Mouse (Mus musculus) spleen, adult 2 months (tissue): ENCODE measurements around the gene Mboat2. TPM values are rescaled to one million over a fixed set of nuclear protein-coding genes. Genes with fewer than 3 reads are reported as not detected.

ENCODE experiments used
- DNase-seq, 2 experiments: peaks; one replicate each; pipeline versions ENCODE4 v3.0.0 to v3.0.0-alpha.2; 2012 to 2021; ENCODE audit warnings: low spot score in 2 of 2, low read depth in 1 of 2
- H3K27ac ChIP-seq: fragments of 200-500 bp; 2 replicates; pipeline ENCODE4 v1.5.1; 2012; ENCODE audit warnings: low read length, inconsistent platforms; ENCODE audit not compliant: insufficient read depth
- H3K27me3 ChIP-seq: fragments of 200-500 bp; 2 replicates; pipeline ENCODE4 v1.6.1; 2012; ENCODE audit warnings: mild to moderate bottlenecking, moderate library complexity, low read length, inconsistent platforms; ENCODE audit not compliant: control insufficient read depth, insufficient read depth
- H3K36me3 ChIP-seq: fragments of 200-500 bp; 2 replicates; pipeline ENCODE4 v1.6.1; 2012; ENCODE audit warnings: mild to moderate bottlenecking, low read length, inconsistent platforms; ENCODE audit not compliant: control insufficient read depth, insufficient read depth
- H3K4me1 ChIP-seq: fragments of 200-500 bp; 2 replicates; pipeline ENCODE4 v1.6.1; 2011; ENCODE audit warnings: inconsistent platforms; ENCODE audit not compliant: control insufficient read depth, insufficient read depth, insufficient read length
- H3K4me3 ChIP-seq: fragments of 200-500 bp; 2 replicates; pipeline ENCODE4 v1.5.1; 2011; ENCODE audit warnings: mild to moderate bottlenecking, inconsistent platforms; ENCODE audit not compliant: insufficient read depth, insufficient read length; ENCODE audit errors: extremely low read depth
- CTCF ChIP-seq: fragments of 200-500 bp; IDR thresholded peaks from 2 replicates; pipeline ENCODE4 v1.5.1; 2011; ENCODE audit warnings: mild to moderate bottlenecking, inconsistent platforms; ENCODE audit not compliant: insufficient read depth, insufficient read length, insufficient replicate concordance; ENCODE audit errors: extremely low read depth
- POLR2A ChIP-seq: fragments of 200-500 bp; IDR thresholded peaks from 2 replicates; pipeline ENCODE4 v1.6.1; 2011; ENCODE audit warnings: low read depth, low read length, inconsistent platforms
- WGBS: fragments of 180-500 bp; shearing (Covaris S2); methylation state at CpG from one replicate; pipeline ENCODE4 v1.1.7; 2018; 5-methylcytosine and 5-hydroxymethylcytosine counted together
- polyA plus RNA-seq: library from polyadenylated mRNA; depleted of rRNA; stranded (reverse); fragments of >200 nt; gene quantifications from 2 replicates; pipeline ENCODE4 v1.2.3, GENCODE M21; 2012

Gene Mboat2
- polyA plus RNA-seq, 1 experiment, result 1.2 TPM

- Histone ChIP-seq H3K4me1 (no peaks in the 10 kb centered on the region), H3K4me3 (no peak overlapping the region), H3K27me3 (no peaks in the 10 kb centered on the region), H3K36me3 (no peaks in the 10 kb centered on the region), H3K27ac (no peak overlapping the region)
- WGBS, result 95% methylated on average over 3 of the region's 3 CpGs
- DNase-seq, result no peak
- TF ChIP-seq CTCF, result no peak
Measured at GRCm38 (mm10) chr12:24958526-24958925, 127.8 kb downstream of the Mboat2 start.

GRCm38 (mm10) chr12:24961821-24962220 is 131.1 kb downstream of the Mboat2 start:
- TF ChIP-seq POLR2A, result no peak
- DNase-seq, result no peak
- 93% methylated on average over 7 of the region's 7 CpGs for WGBS

GRCm38 (mm10) chr12:24962362-24962967 is 131.8 kb downstream of the Mboat2 start:
- Histone ChIP-seq H3K36me3 (no peaks in the 10 kb centered on the region), H3K27ac (no peak overlapping the region), H3K27me3 (no peaks in the 10 kb centered on the region), H3K4me3 (no peak overlapping the region), H3K4me1 (no peaks in the 10 kb centered on the region)
- WGBS, result 95% methylated on average over 11 of the region's 11 CpGs
- TF ChIP-seq POLR2A (no peak), CTCF (no peak)
- DNase-seq, result no peak

More at GRCm38 (mm10) chr12:24961821-24962220, 131.1 kb downstream of the Mboat2 start:
- Histone ChIP-seq H3K36me3 (no peaks in the 10 kb centered on the region), H3K4me1 (no peaks in the 10 kb centered on the region), H3K27ac (no peak overlapping the region), H3K27me3 (no peaks in the 10 kb centered on the region), H3K4me3 (no peak overlapping the region)

GRCm38 (mm10) chr12:24963393-24964022 is 132.8 kb downstream of the Mboat2 start:
- H3K27me3 ChIP-seq, result no peaks in the 10 kb centered on the region
- DNase-seq, result no peak
- no peak overlapping the region for H3K4me3 ChIP-seq
- H3K4me1 ChIP-seq, result no peaks in the 10 kb centered on the region
- H3K36me3 ChIP-seq, result no peaks in the 10 kb centered on the region
- WGBS, result 26% methylated on average over 13 of the region's 13 CpGs
- TF ChIP-seq POLR2A, result no peak
- no peak for TF ChIP-seq CTCF
- no peak overlapping the region for H3K27ac ChIP-seq

- no peak for DNase-seq
- no peak for TF ChIP-seq POLR2A
- no peak for TF ChIP-seq CTCF
- Histone ChIP-seq H3K4me3 (no peak overlapping the region), H3K36me3 (no peaks in the 10 kb centered on the region), H3K27ac (no peak overlapping the region), H3K27me3 (no peaks in the 10 kb centered on the region), H3K4me1 (no peaks in the 10 kb centered on the region)
- 86% methylated on average over 6 of the region's 6 CpGs for WGBS
Measured at GRCm38 (mm10) chr12:24965406-24965805, 134.7 kb downstream of the Mboat2 start.

- H3K4me3 ChIP-seq, result no peak overlapping the region
- no peak for TF ChIP-seq POLR2A
- TF ChIP-seq CTCF, result no peak
- no peaks in the 10 kb centered on the region for H3K4me1 ChIP-seq
- no peak overlapping the region for H3K27ac ChIP-seq
- no peaks in the 10 kb centered on the region for H3K36me3 ChIP-seq
- no peaks in the 10 kb centered on the region for H3K27me3 ChIP-seq
- 92% methylated on average over 2 of the region's 2 CpGs for WGBS
- DNase-seq, result no peak
Measured at GRCm38 (mm10) chr12:24966046-24966445, 135.4 kb downstream of the Mboat2 start.

- Histone ChIP-seq H3K4me1 (no peaks in the 10 kb centered on the region; the same call in none of the 2 replicates), H3K4me3 (no peak overlapping the region), H3K27me3 (no peaks in the 10 kb centered on the region), H3K36me3 (no peaks in the 10 kb centered on the region), H3K27ac (no peak overlapping the region)
- TF ChIP-seq POLR2A, result no peak
- TF ChIP-seq CTCF, result no peak
- DNase-seq, result no peak
- WGBS, result 87% methylated on average over 5 of the region's 5 CpGs
Measured at GRCm38 (mm10) chr12:24971490-24972200, 141.0 kb downstream of the Mboat2 start.
